18 mouse cellular contexts compared by ENCODE assay signal in genomic region chr10:8088321-8088720, GRCm38 (mm10).
"Had no signal": no experiment of that assay in that cellular context is flagged by ENCODE, and none has a peak within 500 bp of the region (broad histone marks: within the 10 kb centered on the region; RNA-seq: fewer than 3 reads in every experiment).

No protein-coding gene starts in this region.

- H3K4me2 ChIP-seq: liver, embryonic 13.5 days; liver, embryonic 15.5 days; lung, embryonic 15.5 days; midbrain, embryonic 13.5 days; midbrain, embryonic 15.5 days; neural tube, embryonic 12.5 days; stomach, embryonic 15.5 days had no signal

- DNase-seq: liver, embryonic 13.5 days; lung, adult 2 months; lung, postnatal 14 days; lung, postnatal 36 days; right cerebral cortex, postnatal 14 days; thymus, adult 2 months; thymus, postnatal 25 days; thymus, postnatal 4 days had no signal

- H3K9me3 ChIP-seq: liver, embryonic 13.5 days; liver, embryonic 15.5 days; lung, embryonic 15.5 days; midbrain, embryonic 13.5 days; midbrain, embryonic 15.5 days; neural tube, embryonic 12.5 days; stomach, embryonic 15.5 days had no signal

- H3K9ac ChIP-seq: liver, embryonic 13.5 days; liver, embryonic 15.5 days; lung, embryonic 15.5 days; midbrain, embryonic 13.5 days; midbrain, embryonic 15.5 days; neural tube, embryonic 12.5 days; stomach, embryonic 15.5 days had no signal

- H3K27me3 ChIP-seq: liver, embryonic 13.5 days; liver, embryonic 15.5 days; lung, embryonic 15.5 days; megakaryocyte, embryonic 14.5 days; midbrain, embryonic 13.5 days; midbrain, embryonic 15.5 days; neural tube, embryonic 12.5 days; stomach, embryonic 15.5 days had no signal

- H3K4me3 ChIP-seq: liver, embryonic 13.5 days; liver, embryonic 15.5 days; lung, embryonic 15.5 days; megakaryocyte, embryonic 14.5 days; midbrain, embryonic 13.5 days; midbrain, embryonic 15.5 days; neural tube, embryonic 12.5 days; stomach, embryonic 15.5 days had no signal

- H3K36me3 ChIP-seq: liver, embryonic 13.5 days; liver, embryonic 15.5 days; lung, embryonic 15.5 days; midbrain, embryonic 13.5 days; midbrain, embryonic 15.5 days; neural tube, embryonic 12.5 days; stomach, embryonic 15.5 days had no signal

- H3K4me1 ChIP-seq: liver, embryonic 15.5 days; midbrain, embryonic 15.5 days; stomach, embryonic 15.5 days had no signal

- ATAC-seq: lung, postnatal 0 days; midbrain, embryonic 13.5 days; midbrain, embryonic 15.5 days had no signal

- H3K27ac ChIP-seq: liver, embryonic 13.5 days; lung, embryonic 15.5 days; macrophage; midbrain, embryonic 13.5 days; midbrain, embryonic 15.5 days; neural tube, embryonic 12.5 days; stomach, embryonic 15.5 days; stomach, postnatal 0 days had no signal
